Mouse (Mus musculus) T-helper 17 cell (primary cell): ENCODE measurements around the gene Gm8232.

ENCODE experiments used
- in situ Hi-C, 2 experiments: fragments of 300-600 bp; cut with MboI, MseI; formaldehyde crosslinking; loops; 1 replicate in 1 of 2; 2 replicates in 1 of 2; pipeline ENCODE4 v1.15.1; 2025; ENCODE audit warnings: high pct_unique_total_duplicates in 2 of 2

Gm8232 gene

GRCm38 (mm10) chr14:44433335-44433734, at the start of gene Gm8232:
Gm8232 (plus strand) TSS chr14:44433635.
- in situ Hi-C loops: loop anchor here (5.0 to 10.0 kb wide), 5 partner anchors 71 to 1199 kb away; partner anchors contain the start of genes Gm8122 (in 1 of the 2), Gm8138 (in 1 of the 2) and Gm8165 (in 1 of the 2)

- in situ Hi-C loops: loop anchor here in 1 of 2 experiments (5.0 kb wide), 3 partner anchors 72 to 238 kb away; no protein-coding TSS in a partner anchor
These were observed 49.2 kb upstream of the Gm8232 start for GRCm38 (mm10) chr14:44384233-44384632.

GRCm38 (mm10) chr14:44410588-44410987, 22.8 kb upstream of the Gm8232 start, which contains the start of gene Gm3371:
Gm3371 (minus strand) TSS chr14:44410688.
- in situ Hi-C loops: loop anchor here in 1 of 2 experiments (5.0 kb wide), 1 partner anchor 73 kb away; the partner anchor contains the start of gene Gm5930
